Mouse (Mus musculus) liver, postnatal 0 days (tissue): Measurements from ENCODE around the gene Ppp1r12b.

Experiments
- CTCF ChIP-seq: sonication (generic); IDR thresholded peaks from 2 replicates; pipeline ENCODE4 v1.5.1; 2016; ENCODE audit warnings: antibody characterized with exemption, low read depth
- EP300 ChIP-seq: IDR thresholded peaks from 2 replicates; pipeline ENCODE4 v1.6.1; 2016; ENCODE audit warnings: antibody characterized with exemption, low read depth, mild to moderate bottlenecking

DNA sequence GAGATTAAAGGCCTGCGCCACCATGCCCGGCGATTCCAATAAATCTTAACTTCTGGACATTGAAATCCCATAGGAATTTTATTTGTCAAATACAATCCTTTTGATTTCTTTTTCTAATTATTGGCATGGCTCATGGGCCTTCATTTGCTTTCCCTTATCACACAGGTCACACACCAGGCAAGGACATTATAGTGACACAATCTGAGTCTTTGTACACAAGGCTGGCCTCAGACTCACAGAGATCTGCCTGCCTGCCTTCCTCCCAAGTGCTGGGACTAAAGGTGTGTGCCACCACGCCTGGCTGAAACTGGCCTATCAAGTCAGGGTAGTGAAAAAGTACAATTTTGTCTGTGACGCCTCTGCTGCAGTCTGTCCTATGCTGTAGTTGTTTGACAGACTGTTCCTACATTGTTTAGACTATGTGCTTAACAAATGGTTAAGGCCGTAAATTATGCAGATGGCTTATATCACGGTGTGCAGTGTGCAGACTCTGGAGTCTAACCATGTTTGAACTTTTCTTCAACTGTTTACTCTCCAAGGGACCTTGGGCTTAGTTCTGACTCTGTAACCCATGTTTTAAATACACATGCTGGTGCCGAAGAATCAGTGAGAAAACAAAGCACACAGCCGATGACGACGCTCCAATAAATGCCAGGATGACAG, 191.8 kb downstream of the Ppp1r12b start:
- no peak for TF ChIP-seq CTCF
- TF ChIP-seq EP300 = no peak
